Mouse (Mus musculus) A20 (cell line): ENCODE results near the gene Acsf2.

Experiments used
- DNase-seq: peaks from one replicate; pipeline ENCODE4 v3.0.0-alpha.2; 2011; ENCODE audit warnings: low read depth, low spot score

Acsf2 gene

GRCm38 (mm10) chr11:94598437-94599120 lies 3.1 kb downstream of the Acsf2 start:
- peak; percentile 26 for DNase-seq

- DNase-seq, result no peak
These were observed 4.4 kb downstream of the Acsf2 start for GRCm38 (mm10) chr11:94597319-94597718.

GRCm38 (mm10) chr11:94596311-94596852 lies 5.3 kb downstream of the Acsf2 start:
- peak; percentile 45 for DNase-seq

- DNase-seq, result peak; percentile 51
These were observed 14.2 kb downstream of the Acsf2 start for GRCm38 (mm10) chr11:94587511-94587910.

- DNase-seq, result no peak
These were observed 16.6 kb downstream of the Acsf2 start for GRCm38 (mm10) chr11:94585091-94585490.

- no peak for DNase-seq
These were observed 21.4 kb downstream of the Acsf2 start for GRCm38 (mm10) chr11:94580111-94580740.

- no peak for DNase-seq
These were observed 25.3 kb downstream of the Acsf2 start for GRCm38 (mm10) chr11:94576361-94576760.

- peak; percentile 27 for DNase-seq
These were observed 26.6 kb downstream of the Acsf2 start for GRCm38 (mm10) chr11:94575036-94575435.

- DNase-seq, result no peak
These were observed 27.1 kb downstream of the Acsf2 start for GRCm38 (mm10) chr11:94574560-94574959.

- no peak for DNase-seq
These were observed 29.8 kb downstream of the Acsf2 start for GRCm38 (mm10) chr11:94571850-94572249.

- no peak for DNase-seq
These were observed 31.1 kb downstream of the Acsf2 start for GRCm38 (mm10) chr11:94570612-94571011.

GRCm38 (mm10) chr11:94567326-94567725 lies 34.3 kb downstream of the Acsf2 start:
- DNase-seq, result no peak

GRCm38 (mm10) chr11:94566534-94566933 lies 35.1 kb downstream of the Acsf2 start:
- DNase-seq, result no peak

- no peak for DNase-seq
These were observed 36.6 kb downstream of the Acsf2 start for GRCm38 (mm10) chr11:94565151-94565479.

- no peak for DNase-seq
These were observed 37.1 kb downstream of the Acsf2 start, which contains the start of gene Chad for GRCm38 (mm10) chr11:94564437-94565150. Gene Chad (plus strand): TSS chr11:94565047.

- no peak for DNase-seq
These were observed 37.9 kb downstream of the Acsf2 start for GRCm38 (mm10) chr11:94563821-94564220.

GRCm38 (mm10) chr11:94563383-94563782 lies 38.3 kb downstream of the Acsf2 start:
- DNase-seq, result no peak

- no peak for DNase-seq
These were observed 43.4 kb downstream of the Acsf2 start for GRCm38 (mm10) chr11:94558226-94558625.

GRCm38 (mm10) chr11:94550442-94550744 lies 51.3 kb downstream of the Acsf2 start:
- no peak for DNase-seq

GRCm38 (mm10) chr11:94549691-94550441 lies 51.8 kb downstream of the Acsf2 start:
- peak; percentile 11 for DNase-seq

- peak; percentile 94 for DNase-seq
These were observed 52.6 kb downstream of the Acsf2 start, which contains the start of gene Rsad1 for GRCm38 (mm10) chr11:94548888-94549690. Gene Rsad1 (minus strand): TSS chr11:94549255.
